Mouse (Mus musculus) neural tube, embryonic 15.5 days (tissue): ENCODE data around the gene Cela3b. TPM values are rescaled to one million over a fixed set of nuclear protein-coding genes. Genes with fewer than 3 reads are reported as not detected.

Experiments used
- ATAC-seq: fragments of 200-750 bp; cut with Nextera tagmentation; 2 replicates; pipeline ENCODE4 v1.8.0; 2017; ENCODE audit warnings: mild to moderate bottlenecking, moderate TSS enrichment, moderate library complexity; ENCODE audit not compliant: low FRiP score
- H3K27ac ChIP-seq: fragments of 300-500 bp; sonication (generic); replicated peaks from 2 replicates; pipeline ENCODE4 v1.5.1; 2015; ENCODE audit warnings: mild to moderate bottlenecking, inconsistent platforms
- H3K27me3 ChIP-seq: fragments of 300-500 bp; sonication (generic); replicated peaks from 2 replicates; pipeline ENCODE4 v1.6.1; 2015; ENCODE audit warnings: inconsistent platforms
- H3K36me3 ChIP-seq: fragments of 300-500 bp; sonication (generic); 2 replicates; pipeline ENCODE4 v1.6.1; 2015; ENCODE audit warnings: inconsistent platforms
- H3K4me1 ChIP-seq: fragments of 300-500 bp; sonication (generic); 2 replicates; pipeline ENCODE4 v1.6.1; 2015; ENCODE audit warnings: inconsistent platforms
- H3K4me2 ChIP-seq: fragments of 300-500 bp; sonication (generic); 2 replicates; pipeline ENCODE4 v1.6.1; 2015; ENCODE audit warnings: inconsistent platforms, mild to moderate bottlenecking, moderate library complexity
- H3K4me3 ChIP-seq: fragments of 300-500 bp; sonication (generic); replicated peaks from 2 replicates; pipeline ENCODE4 v1.5.1; 2015; ENCODE audit warnings: mild to moderate bottlenecking, inconsistent platforms
- H3K9ac ChIP-seq: fragments of 300-500 bp; sonication (generic); replicated peaks from 2 replicates; pipeline ENCODE4 v1.6.1; 2015; ENCODE audit warnings: mild to moderate bottlenecking, inconsistent platforms
- H3K9me3 ChIP-seq: fragments of 300-500 bp; sonication (generic); replicated peaks from 2 replicates; pipeline ENCODE4 v1.6.1; 2016; ENCODE audit warnings: inconsistent platforms
- WGBS: fragments of 180-500 bp; shearing (Covaris S2); methylation state at CpG from one replicate; pipeline ENCODE4 v1.1.7; 2015; ENCODE audit warnings: mixed read lengths; 5-methylcytosine and 5-hydroxymethylcytosine counted together
- polyA plus RNA-seq: library from polyadenylated mRNA; unstranded; fragments of >200 nt; fragmentation: Nextera tagmentation; extraction: Ambion mirVana; gene quantifications from 2 replicates; pipeline ENCODE4 v1.2.1, GENCODE M21; 2015

Cela3b gene
- 0.86 TPM in 1 of 2 replicates, not detected in the other for polyA plus RNA-seq

- no peak for ATAC-seq
- Histone ChIP-seq H3K9me3 (no peaks in the 10 kb centered on the region), H3K4me1 (no peaks in the 10 kb centered on the region), H3K4me3 (no peak within 1 kb of the TSS), H3K4me2 (no peak within 1 kb of the TSS), H3K9ac (no peak within 1 kb of the TSS), H3K36me3 (no peaks in the 10 kb centered on the region), H3K27ac (no peak within 1 kb of the TSS), H3K27me3 (no peaks in the 10 kb centered on the region)
- 94% methylated on average over 4 of the region's 4 CpGs for WGBS
These were observed at the start of gene Cela3b for GRCm38 (mm10) chr4:137430502-137430901. Gene Cela3b (minus strand): TSS chr4:137430540.

- no peaks in the 10 kb centered on the region for H3K36me3 ChIP-seq
- no peaks in the 10 kb centered on the region for H3K9me3 ChIP-seq
- 13% methylated on average over 6 of the region's 6 CpGs for WGBS
- H3K4me2 ChIP-seq: no peak overlapping the region
- no peak for ATAC-seq
- H3K27me3 ChIP-seq: no peaks in the 10 kb centered on the region
- peaks cover 40% of the 10 kb centered on the region for H3K4me1 ChIP-seq
- H3K9ac ChIP-seq: no peak overlapping the region
- H3K27ac ChIP-seq: no peak overlapping the region
- H3K4me3 ChIP-seq: no peak overlapping the region
These were observed 49.4 kb upstream of the Cela3b start for GRCm38 (mm10) chr4:137479757-137480156.

- no peak for ATAC-seq
- H3K27ac ChIP-seq: no peak overlapping the region
- H3K36me3 ChIP-seq: no peaks in the 10 kb centered on the region
- no peak overlapping the region for H3K9ac ChIP-seq
- no peak overlapping the region for H3K4me2 ChIP-seq
- H3K4me3 ChIP-seq: no peak overlapping the region
- no peaks in the 10 kb centered on the region for H3K27me3 ChIP-seq
- H3K4me1 ChIP-seq: peaks cover 40% of the 10 kb centered on the region
- 60% methylated on average over 5 of the region's 5 CpGs for WGBS
- no peaks in the 10 kb centered on the region for H3K9me3 ChIP-seq
These were observed 48.0 kb upstream of the Cela3b start for GRCm38 (mm10) chr4:137478306-137478705.

- peaks cover 40% of the 10 kb centered on the region for H3K4me1 ChIP-seq
These were observed 47.3 kb upstream of the Cela3b start for GRCm38 (mm10) chr4:137477611-137478010.

GRCm38 (mm10) chr4:137476761-137477237 is 46.5 kb upstream of the Cela3b start:
- Histone ChIP-seq H3K4me2 (peak overlapping the region; percentile 44), H3K4me1 (peaks cover 40% of the 10 kb centered on the region), H3K27ac (0 out of 2 replicates have a peak overlapping the region, but pooled peaks have one; percentile 33), H3K4me3 (peak overlapping the region; percentile 8; the same call in 1 of the 2 replicates), H3K27me3 (no peaks in the 10 kb centered on the region), H3K9ac (peak overlapping the region; percentile 30; the same call in 1 of the 2 replicates), H3K9me3 (no peaks in the 10 kb centered on the region), H3K36me3 (no peaks in the 10 kb centered on the region)
- no peak for ATAC-seq
- 21% methylated on average over 17 of the region's 17 CpGs for WGBS

More at GRCm38 (mm10) chr4:137477611-137478010, 47.3 kb upstream of the Cela3b start:
- Histone ChIP-seq H3K9me3 (no peaks in the 10 kb centered on the region), H3K4me3 (no peak overlapping the region), H3K4me2 (no peak overlapping the region), H3K9ac (no peak overlapping the region), H3K27me3 (no peaks in the 10 kb centered on the region), H3K36me3 (no peaks in the 10 kb centered on the region), H3K27ac (no peak overlapping the region)
- WGBS: 72% methylated on average over 6 of the region's 6 CpGs
- ATAC-seq: no peak

- H3K4me2 ChIP-seq: peak overlapping the region; percentile 44
- H3K27ac ChIP-seq: no peak overlapping the region
- peak overlapping the region; percentile 8; the same call in 1 of the 2 replicates for H3K4me3 ChIP-seq
- H3K36me3 ChIP-seq: no peaks in the 10 kb centered on the region
- WGBS: 31% methylated on average over 10 of the region's 10 CpGs
- no peaks in the 10 kb centered on the region for H3K9me3 ChIP-seq
- H3K27me3 ChIP-seq: no peaks in the 10 kb centered on the region
- peak overlapping the region; percentile 30; the same call in 1 of the 2 replicates for H3K9ac ChIP-seq
- peaks cover 40% of the 10 kb centered on the region for H3K4me1 ChIP-seq
- ATAC-seq: no peak
These were observed 45.9 kb upstream of the Cela3b start for GRCm38 (mm10) chr4:137476065-137476760.

GRCm38 (mm10) chr4:137475271-137476050 is 45.1 kb upstream of the Cela3b start:
- Histone ChIP-seq H3K4me1 (peaks cover 34% of the 10 kb centered on the region), H3K9me3 (no peaks in the 10 kb centered on the region), H3K4me3 (no peak overlapping the region), H3K27me3 (no peaks in the 10 kb centered on the region), H3K9ac (no peak overlapping the region), H3K4me2 (no peak overlapping the region), H3K27ac (no peak overlapping the region), H3K36me3 (no peaks in the 10 kb centered on the region)
- WGBS: 90% methylated on average over 13 of the region's 13 CpGs
- no peak for ATAC-seq

- Histone ChIP-seq H3K4me2 (no peak overlapping the region), H3K9ac (no peak overlapping the region), H3K27me3 (0 out of 2 replicates have a peak, but pooled peaks cover under 1% of the 10 kb centered on the region), H3K36me3 (no peaks in the 10 kb centered on the region), H3K4me3 (no peak overlapping the region), H3K4me1 (peaks cover 36% of the 10 kb centered on the region), H3K27ac (no peak overlapping the region), H3K9me3 (no peaks in the 10 kb centered on the region)
- no peak for ATAC-seq
- WGBS: 96% methylated on average over 7 of the region's 7 CpGs
These were observed 44.4 kb upstream of the Cela3b start for GRCm38 (mm10) chr4:137474694-137475093.

- no peaks in the 10 kb centered on the region for H3K36me3 ChIP-seq
- peaks cover 40% of the 10 kb centered on the region for H3K4me1 ChIP-seq
- no peak overlapping the region for H3K4me3 ChIP-seq
- H3K27ac ChIP-seq: no peak overlapping the region
- 0 out of 2 replicates have a peak, but pooled peaks cover 5% of the 10 kb centered on the region for H3K27me3 ChIP-seq
- H3K4me2 ChIP-seq: no peak overlapping the region
- H3K9me3 ChIP-seq: no peaks in the 10 kb centered on the region
- ATAC-seq: no peak
- no peak overlapping the region for H3K9ac ChIP-seq
- 84% methylated on average over 18 of the region's 18 CpGs for WGBS
These were observed 43.5 kb upstream of the Cela3b start for GRCm38 (mm10) chr4:137473701-137474388.

GRCm38 (mm10) chr4:137473240-137473639 is 42.9 kb upstream of the Cela3b start:
- Histone ChIP-seq H3K4me1 (peaks cover 43% of the 10 kb centered on the region), H3K27ac (no peak overlapping the region), H3K36me3 (no peaks in the 10 kb centered on the region), H3K9ac (no peak overlapping the region), H3K9me3 (no peaks in the 10 kb centered on the region), H3K27me3 (0 out of 2 replicates have a peak, but pooled peaks cover 5% of the 10 kb centered on the region), H3K4me3 (no peak overlapping the region), H3K4me2 (no peak overlapping the region)
- 91% methylated on average over 8 of the region's 8 CpGs for WGBS
- no peak for ATAC-seq

- H3K9ac ChIP-seq: no peak overlapping the region
- WGBS: 67% methylated on average over 8 of the region's 8 CpGs
- peaks cover 32% of the 10 kb centered on the region for H3K4me1 ChIP-seq
- ATAC-seq: no peak
- H3K4me3 ChIP-seq: no peak overlapping the region
- H3K9me3 ChIP-seq: no peaks in the 10 kb centered on the region
- H3K4me2 ChIP-seq: peak overlapping the region; percentile 99; the same call in 1 of the 2 replicates
- H3K36me3 ChIP-seq: no peaks in the 10 kb centered on the region
- no peak overlapping the region for H3K27ac ChIP-seq
- H3K27me3 ChIP-seq: peaks cover 5% of the 10 kb centered on the region; the same call in 1 of the 2 replicates
These were observed 41.0 kb upstream of the Cela3b start for GRCm38 (mm10) chr4:137471326-137471725.
